Mouse (Mus musculus): ENCODE measurements around the gene Zfyve9. TPM values are rescaled to one million over a fixed set of nuclear protein-coding genes. Genes with fewer than 3 reads are reported as not detected.

The Zfyve9 gene
- polyA plus RNA-seq, 1 experiment: 8.2 TPM

GRCm38 (mm10) chr4:108634696-108635095 lies 145.9 kb downstream of the Zfyve9 start:
- TF ChIP-seq CEBPB (IDR thresholded peaks at IDR 0.05; ENCODE audit: insufficient read depth, poor library complexity, severe bottlenecking) (no peak), SRF (IDR thresholded peaks at IDR 0.05; ENCODE audit: control insufficient read depth, insufficient read length, low read depth) (no peak), E2F4 (IDR thresholded peaks at IDR 0.05; ENCODE audit: insufficient read depth) (no peak), MYOD1 (IDR thresholded peaks at IDR 0.05; ENCODE audit: control insufficient read depth in 1 of 3, insufficient read length in 2 of 3, low read depth in 2 of 3) (no peak), MYOG (IDR thresholded peaks at IDR 0.05; ENCODE audit: control insufficient read depth in 1 of 3, insufficient read depth in 1 of 3, insufficient read length in 2 of 3, low read depth in 2 of 3) (no peak), POLR2AphosphoS2 (IDR thresholded peaks at IDR 0.05; ENCODE audit: insufficient read length, low read depth) (no peak)

GRCm38 (mm10) chr4:108633703-108634102 lies 146.9 kb downstream of the Zfyve9 start:
- H3K4me3 ChIP-seq: no peak overlapping the region
- H3K27me3 ChIP-seq (ENCODE audit: control insufficient read depth, insufficient read depth, insufficient read length): no peaks in the 10 kb centered on the region
- H3K36me3 ChIP-seq (ENCODE audit: control insufficient read depth, insufficient read depth): peaks cover 20% of the 10 kb centered on the region
- TF ChIP-seq TCF3 (IDR thresholded peaks at IDR 0.05; ENCODE audit: insufficient read length, low read depth) (no peak), TCF12 (IDR thresholded peaks at IDR 0.05; ENCODE audit: insufficient read depth, poor library complexity, severe bottlenecking) (no peak), POLR2A (IDR thresholded peaks at IDR 0.05; ENCODE audit: insufficient read length, low read depth) (no peak), MYOG (IDR thresholded peaks at IDR 0.05; ENCODE audit: control insufficient read depth in 1 of 3, insufficient read depth in 1 of 3, insufficient read length in 2 of 3, low read depth in 2 of 3) (peak in 2 of 3 experiments; percentile 36 to 54), REST (IDR thresholded peaks at IDR 0.05; ENCODE audit: insufficient read depth, insufficient read length) (no peak), SRF (IDR thresholded peaks at IDR 0.05; ENCODE audit: control insufficient read depth, insufficient read length, low read depth) (no peak), MYOD1 (IDR thresholded peaks at IDR 0.05; ENCODE audit: control insufficient read depth in 1 of 3, insufficient read length in 2 of 3, low read depth in 2 of 3) (peak in 1 of 3 experiments; percentile 15), USF1 (IDR thresholded peaks at IDR 0.05; ENCODE audit: low read depth) (no peak), CEBPB (IDR thresholded peaks at IDR 0.05; ENCODE audit: insufficient read depth, poor library complexity, severe bottlenecking) (no peak), E2F4 (IDR thresholded peaks at IDR 0.05; ENCODE audit: insufficient read depth) (no peak), POLR2AphosphoS2 (IDR thresholded peaks at IDR 0.05; ENCODE audit: insufficient read length, low read depth) (no peak), MAX (IDR thresholded peaks at IDR 0.05; ENCODE audit: low read depth) (no peak)
- H3ac ChIP-seq (ENCODE audit: control insufficient read depth, insufficient read length): no peak overlapping the region
- no peaks in the 10 kb centered on the region for H3K79me2 ChIP-seq (ENCODE audit: control insufficient read depth, insufficient read depth)
- no peak overlapping the region for H3K4me2 ChIP-seq (ENCODE audit: low read depth)

More at GRCm38 (mm10) chr4:108634696-108635095, 145.9 kb downstream of the Zfyve9 start:
- Histone ChIP-seq H3K36me3 (ENCODE audit: control insufficient read depth, insufficient read depth) (peaks cover 23% of the 10 kb centered on the region), H3K27me3 (ENCODE audit: control insufficient read depth, insufficient read depth, insufficient read length) (no peaks in the 10 kb centered on the region), H3ac (ENCODE audit: control insufficient read depth, insufficient read length) (no peak overlapping the region), H3K4me3 (no peak overlapping the region), H3K4me2 (ENCODE audit: low read depth) (no peak overlapping the region), H3K79me2 (ENCODE audit: control insufficient read depth, insufficient read depth) (no peaks in the 10 kb centered on the region)

GRCm38 (mm10) chr4:108631616-108632015 lies 149.0 kb downstream of the Zfyve9 start:
- H3K27me3 ChIP-seq (ENCODE audit: control insufficient read depth, insufficient read depth, insufficient read length): no peaks in the 10 kb centered on the region
- no peak overlapping the region for H3ac ChIP-seq (ENCODE audit: control insufficient read depth, insufficient read length)
- TF ChIP-seq TCF3 (IDR thresholded peaks at IDR 0.05; ENCODE audit: insufficient read length, low read depth) (no peak), USF1 (IDR thresholded peaks at IDR 0.05; ENCODE audit: low read depth) (no peak), MYOG (IDR thresholded peaks at IDR 0.05; ENCODE audit: control insufficient read depth in 1 of 3, insufficient read depth in 1 of 3, insufficient read length in 2 of 3, low read depth in 2 of 3) (no peak), POLR2AphosphoS2 (IDR thresholded peaks at IDR 0.05; ENCODE audit: insufficient read length, low read depth) (no peak), SRF (IDR thresholded peaks at IDR 0.05; ENCODE audit: control insufficient read depth, insufficient read length, low read depth) (no peak), MAX (IDR thresholded peaks at IDR 0.05; ENCODE audit: low read depth) (no peak), MYOD1 (IDR thresholded peaks at IDR 0.05; ENCODE audit: control insufficient read depth in 1 of 3, insufficient read length in 2 of 3, low read depth in 2 of 3) (no peak), E2F4 (IDR thresholded peaks at IDR 0.05; ENCODE audit: insufficient read depth) (no peak)
- no peaks in the 10 kb centered on the region for H3K79me2 ChIP-seq (ENCODE audit: control insufficient read depth, insufficient read depth)
- peaks cover 25% of the 10 kb centered on the region for H3K36me3 ChIP-seq (ENCODE audit: control insufficient read depth, insufficient read depth)
- H3K4me2 ChIP-seq (ENCODE audit: low read depth): no peak overlapping the region
- no peak overlapping the region for H3K4me3 ChIP-seq

GRCm38 (mm10) chr4:108630096-108630495 lies 150.5 kb downstream of the Zfyve9 start:
- Histone ChIP-seq H3K4me2 (ENCODE audit: low read depth) (no peak overlapping the region), H3K79me2 (ENCODE audit: control insufficient read depth, insufficient read depth) (no peaks in the 10 kb centered on the region), H3K4me3 (no peak overlapping the region), H3ac (ENCODE audit: control insufficient read depth, insufficient read length) (no peak overlapping the region), H3K36me3 (ENCODE audit: control insufficient read depth, insufficient read depth) (peaks cover 25% of the 10 kb centered on the region), H3K27me3 (ENCODE audit: control insufficient read depth, insufficient read depth, insufficient read length) (no peaks in the 10 kb centered on the region)
- TF ChIP-seq MAX (IDR thresholded peaks at IDR 0.05; ENCODE audit: low read depth) (no peak), USF1 (IDR thresholded peaks at IDR 0.05; ENCODE audit: low read depth) (no peak), TCF12 (IDR thresholded peaks at IDR 0.05; ENCODE audit: insufficient read depth, poor library complexity, severe bottlenecking) (no peak), TCF3 (IDR thresholded peaks at IDR 0.05; ENCODE audit: insufficient read length, low read depth) (no peak)

- Histone ChIP-seq H3K4me2 (ENCODE audit: low read depth) (no peak overlapping the region), H3ac (ENCODE audit: control insufficient read depth, insufficient read length) (no peak overlapping the region), H3K36me3 (ENCODE audit: control insufficient read depth, insufficient read depth) (peaks cover 25% of the 10 kb centered on the region), H3K27me3 (ENCODE audit: control insufficient read depth, insufficient read depth, insufficient read length) (no peaks in the 10 kb centered on the region), H3K79me2 (ENCODE audit: control insufficient read depth, insufficient read depth) (no peaks in the 10 kb centered on the region), H3K4me3 (no peak overlapping the region)
- TF ChIP-seq POLR2A (IDR thresholded peaks at IDR 0.05; ENCODE audit: insufficient read length, low read depth) (no peak), E2F4 (IDR thresholded peaks at IDR 0.05; ENCODE audit: insufficient read depth) (no peak), TCF12 (IDR thresholded peaks at IDR 0.05; ENCODE audit: insufficient read depth, poor library complexity, severe bottlenecking) (no peak), MYOD1 (IDR thresholded peaks at IDR 0.05; ENCODE audit: control insufficient read depth in 1 of 3, insufficient read length in 2 of 3, low read depth in 2 of 3) (no peak), MYOG (IDR thresholded peaks at IDR 0.05; ENCODE audit: control insufficient read depth in 1 of 3, insufficient read depth in 1 of 3, insufficient read length in 2 of 3, low read depth in 2 of 3) (no peak), CEBPB (IDR thresholded peaks at IDR 0.05; ENCODE audit: insufficient read depth, poor library complexity, severe bottlenecking) (no peak), REST (IDR thresholded peaks at IDR 0.05; ENCODE audit: insufficient read depth, insufficient read length) (no peak), USF1 (IDR thresholded peaks at IDR 0.05; ENCODE audit: low read depth) (no peak), POLR2AphosphoS2 (IDR thresholded peaks at IDR 0.05; ENCODE audit: insufficient read length, low read depth) (no peak), MAX (IDR thresholded peaks at IDR 0.05; ENCODE audit: low read depth) (no peak), TCF3 (IDR thresholded peaks at IDR 0.05; ENCODE audit: insufficient read length, low read depth) (no peak), SRF (IDR thresholded peaks at IDR 0.05; ENCODE audit: control insufficient read depth, insufficient read length, low read depth) (no peak)
These were observed 151.2 kb downstream of the Zfyve9 start for GRCm38 (mm10) chr4:108629363-108629880.

Data from myocyte (in vitro differentiated cells).